Mouse (Mus musculus) CH12.LX (cell line): Measurements from ENCODE around the gene Mettl16. TPM values are rescaled to one million over a fixed set of nuclear protein-coding genes. Genes with fewer than 3 reads are reported as not detected.

ENCODE experiments used
- polyA plus RNA-seq: library from polyadenylated mRNA; unstranded; fragments of >175 nt; gene quantifications from 2 replicates; pipeline ENCODE4 v1.2.1, GENCODE M21; 2012; ENCODE audit warnings: low read depth; ENCODE audit not compliant: insufficient read length
- total RNA-seq, 2 experiments: library from RNA; depleted of rRNA; stranded (reverse); fragments of 300-350 nt in 1 of 2; fragments of >200 nt in 1 of 2; gene quantifications; 2 replicates each; pipeline ENCODE4 v1.2.3; 2012 to 2014

The Mettl16 gene
- total and polyA plus RNA-seq, 3 experiments = 79.3 to 119 (median 80.0) TPM

Other genes with a start within 250 kb of the Mettl16 start
- 74.6 and 79.8 TPM in 2 replicates for gene Rap1gap2, start 159.9 kb upstream of the Mettl16 start, total RNA-seq (2012; rRNA removed)
- 53.8 and 55.4 TPM in 2 replicates for gene Rap1gap2, start 159.9 kb upstream of the Mettl16 start, total RNA-seq (2014; rRNA removed)
- 69.8 and 76.6 TPM in 2 replicates for gene Rap1gap2, start 159.9 kb upstream of the Mettl16 start, polyA plus RNA-seq
- gene Ccdc92b, start 151.2 kb upstream of the Mettl16 start, total RNA-seq (2012; rRNA removed) = not detected in 2 replicates
- not detected in 2 replicates for gene Ccdc92b, start 151.2 kb upstream of the Mettl16 start, total RNA-seq (2014; rRNA removed)
- gene Ccdc92b, start 151.2 kb upstream of the Mettl16 start, polyA plus RNA-seq = not detected in 2 replicates
- 86.4 and 120 TPM in 2 replicates for gene Cluh, start 121.3 kb upstream of the Mettl16 start, total RNA-seq (2012; rRNA removed)
- 63.1 and 74.9 TPM in 2 replicates for gene Cluh, start 121.3 kb upstream of the Mettl16 start, total RNA-seq (2014; rRNA removed)
- 143 and 151 TPM in 2 replicates for gene Cluh, start 121.3 kb upstream of the Mettl16 start, polyA plus RNA-seq
- gene Pafah1b1, start 46.2 kb upstream of the Mettl16 start, total RNA-seq (2012; rRNA removed) = 53.9 and 54.5 TPM in 2 replicates
- gene Pafah1b1, start 46.2 kb upstream of the Mettl16 start, total RNA-seq (2014; rRNA removed) = 107 and 143 TPM in 2 replicates
- gene Pafah1b1, start 46.2 kb upstream of the Mettl16 start, polyA plus RNA-seq = 136 and 140 TPM in 2 replicates
- 3.6 and 4.7 TPM in 2 replicates for gene Mnt, start 60.1 kb downstream of the Mettl16 start, total RNA-seq (2012; rRNA removed)
- gene Mnt, start 60.1 kb downstream of the Mettl16 start, total RNA-seq (2014; rRNA removed) = 1.4 and 1.6 TPM in 2 replicates
- gene Mnt, start 60.1 kb downstream of the Mettl16 start, polyA plus RNA-seq = 29.0 and 30.6 TPM in 2 replicates
- gene Sgsm2, start 126.2 kb downstream of the Mettl16 start, total RNA-seq (2012; rRNA removed) = 2.4 and 3.8 TPM in 2 replicates
- 0.75 and 0.93 TPM in 2 replicates for gene Sgsm2, start 126.2 kb downstream of the Mettl16 start, total RNA-seq (2014; rRNA removed)
- gene Sgsm2, start 126.2 kb downstream of the Mettl16 start, polyA plus RNA-seq = 3.1 and 3.8 TPM in 2 replicates
- gene Tsr1, start 127.2 kb downstream of the Mettl16 start, total RNA-seq (2012; rRNA removed) = 85.2 and 127 TPM in 2 replicates
- gene Tsr1, start 127.2 kb downstream of the Mettl16 start, total RNA-seq (2014; rRNA removed) = 101 and 105 TPM in 2 replicates
- gene Tsr1, start 127.2 kb downstream of the Mettl16 start, polyA plus RNA-seq = 149 and 162 TPM in 2 replicates
- gene Smg6, start 155.0 kb downstream of the Mettl16 start, total RNA-seq (2012; rRNA removed) = 12.0 and 12.1 TPM in 2 replicates
- gene Smg6, start 155.0 kb downstream of the Mettl16 start, total RNA-seq (2014; rRNA removed) = 8.0 and 9.0 TPM in 2 replicates
- 14.8 and 18.5 TPM in 2 replicates for gene Smg6, start 155.0 kb downstream of the Mettl16 start, polyA plus RNA-seq
- 4.0 and 5.9 TPM in 2 replicates for gene Srr, start 155.1 kb downstream of the Mettl16 start, total RNA-seq (2012; rRNA removed)
- gene Srr, start 155.1 kb downstream of the Mettl16 start, total RNA-seq (2014; rRNA removed) = 5.7 and 6.7 TPM in 2 replicates
- gene Srr, start 155.1 kb downstream of the Mettl16 start, polyA plus RNA-seq = 5.7 and 7.6 TPM in 2 replicates